Mouse (Mus musculus) gastrocnemius, adult 2 months (tissue): ENCODE measurements at regions not wholly inside any gene's neighbourhood (a gene's known extent, or its start where the extent isn't known, plus 50 kb on each side); places are given as distances from the start of the nearest gene placed in this dataset.

Source experiments
- DNase-seq: peaks from one replicate; pipeline ENCODE4 v3.0.0; 2022
- H3K27ac ChIP-seq: fragments of 200-600 bp; 2 replicates; pipeline ENCODE4 v1.8.1; 2022; ENCODE audit warnings: mild to moderate bottlenecking
- H3K4me3 ChIP-seq: fragments of 200-600 bp; 2 replicates; pipeline ENCODE4 v1.8.1; 2022; ENCODE audit warnings: mild to moderate bottlenecking, moderate library complexity
- CTCF ChIP-seq: fragments of 200-600 bp; IDR thresholded peaks from 2 replicates; pipeline ENCODE4 v1.8.1; 2022; ENCODE audit warnings: antibody characterized with exemption, mild to moderate bottlenecking, moderate library complexity
- intact Hi-C: fragments of 180-260 bp; cut with DNase I; formaldehyde crosslinking; loops from one replicate; pipeline ENCODE4 v1.15.1; 2025

DNA sequence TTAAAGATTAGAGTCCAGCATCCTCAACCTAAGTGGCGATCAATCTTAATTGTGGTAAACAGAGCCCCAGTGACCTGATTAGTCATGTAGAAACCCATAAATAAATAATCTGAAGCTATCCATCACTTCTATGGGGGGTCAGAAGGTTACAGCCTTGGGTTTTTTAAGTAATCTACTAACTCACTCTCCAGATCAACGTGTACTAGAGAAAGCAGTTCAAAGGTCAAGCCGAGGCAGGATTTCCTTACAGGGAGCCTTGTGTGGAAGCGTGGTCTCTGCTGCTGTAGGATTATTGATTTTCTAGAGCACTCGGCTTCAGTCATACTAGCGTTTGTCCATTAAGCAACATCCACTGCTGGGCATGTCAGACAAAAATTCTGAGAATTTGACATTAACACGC, 127.1 kb downstream of the Psat1 start:
- intact Hi-C loops = no loop called here
- no peak overlapping the region for H3K4me3 ChIP-seq

DNA sequence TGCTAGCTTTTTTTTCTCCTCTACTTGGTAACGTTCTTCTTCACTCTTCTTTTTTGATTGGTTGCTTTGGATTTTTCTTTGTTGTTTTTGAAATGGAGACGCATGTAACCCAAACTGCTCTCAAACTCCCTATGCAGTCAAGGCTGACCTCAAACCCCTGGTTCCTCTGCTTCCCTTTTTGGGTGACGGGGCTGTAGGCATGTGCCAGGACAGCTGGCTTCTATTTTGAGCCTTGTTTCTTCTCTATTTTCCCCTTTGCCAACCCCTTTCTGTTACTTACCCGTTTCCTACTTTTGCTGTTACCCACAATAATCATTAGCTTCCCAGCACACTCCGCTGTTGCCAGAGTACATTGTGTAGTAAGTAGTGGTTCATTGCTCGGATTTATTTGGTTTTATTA, 132.0 kb downstream of the Psat1 start:
- DNase-seq = no peak
- no peak overlapping the region for H3K27ac ChIP-seq
- intact Hi-C loops = no loop called here
- TF ChIP-seq CTCF = no peak
- H3K4me3 ChIP-seq = no peak overlapping the region

More for the DNA sequence above, 127.1 kb downstream of the Psat1 start:
- H3K27ac ChIP-seq = no peak overlapping the region
- no peak for DNase-seq
- no peak for TF ChIP-seq CTCF

DNA sequence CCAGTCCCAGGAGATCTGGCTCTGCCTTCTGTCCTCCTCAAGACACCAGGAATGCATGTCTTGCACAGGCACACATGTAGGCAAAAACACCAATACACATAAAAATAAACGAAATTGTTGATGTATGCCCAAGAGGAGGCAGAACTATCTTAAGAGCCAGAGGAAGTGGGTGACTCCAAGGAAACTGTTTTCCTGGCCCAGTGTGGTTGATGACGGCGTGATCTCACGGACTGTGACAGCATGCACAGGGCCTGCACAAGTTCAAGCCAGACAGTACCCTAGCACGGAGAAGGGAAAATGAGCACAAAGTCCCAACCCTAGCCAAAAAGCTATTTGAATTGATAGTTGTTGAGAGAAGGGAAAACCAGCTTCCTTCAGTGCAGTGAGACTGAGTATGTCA, 138.1 kb downstream of the Psat1 start:
- TF ChIP-seq CTCF = no peak
- H3K4me3 ChIP-seq = no peak overlapping the region
- no peak for DNase-seq
- intact Hi-C loops = no loop called here
- H3K27ac ChIP-seq = no peak overlapping the region

DNA sequence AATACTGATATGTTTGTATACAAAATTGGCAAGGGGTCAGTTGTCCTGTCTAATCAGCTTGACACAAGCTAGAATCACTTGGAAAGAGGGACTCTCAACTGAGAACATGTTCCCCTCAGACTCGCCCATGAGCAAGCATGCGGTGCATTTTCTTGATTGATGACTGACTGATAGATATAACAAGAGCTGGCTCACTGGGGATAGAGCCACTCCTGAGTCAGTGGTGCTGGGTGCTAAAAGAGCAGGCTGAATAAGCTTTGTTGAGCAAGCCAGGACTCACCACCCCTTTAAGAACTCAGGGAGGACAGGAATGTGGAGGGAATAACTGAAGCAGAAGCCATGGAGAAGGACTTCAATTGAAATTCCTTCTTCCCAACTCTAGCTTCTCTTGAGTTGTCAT, 139.5 kb downstream of the Psat1 start:
- no peak for DNase-seq
- no peak overlapping the region for H3K4me3 ChIP-seq
- TF ChIP-seq CTCF = no peak
- H3K27ac ChIP-seq = no peak overlapping the region
- intact Hi-C loops = no loop called here

DNA sequence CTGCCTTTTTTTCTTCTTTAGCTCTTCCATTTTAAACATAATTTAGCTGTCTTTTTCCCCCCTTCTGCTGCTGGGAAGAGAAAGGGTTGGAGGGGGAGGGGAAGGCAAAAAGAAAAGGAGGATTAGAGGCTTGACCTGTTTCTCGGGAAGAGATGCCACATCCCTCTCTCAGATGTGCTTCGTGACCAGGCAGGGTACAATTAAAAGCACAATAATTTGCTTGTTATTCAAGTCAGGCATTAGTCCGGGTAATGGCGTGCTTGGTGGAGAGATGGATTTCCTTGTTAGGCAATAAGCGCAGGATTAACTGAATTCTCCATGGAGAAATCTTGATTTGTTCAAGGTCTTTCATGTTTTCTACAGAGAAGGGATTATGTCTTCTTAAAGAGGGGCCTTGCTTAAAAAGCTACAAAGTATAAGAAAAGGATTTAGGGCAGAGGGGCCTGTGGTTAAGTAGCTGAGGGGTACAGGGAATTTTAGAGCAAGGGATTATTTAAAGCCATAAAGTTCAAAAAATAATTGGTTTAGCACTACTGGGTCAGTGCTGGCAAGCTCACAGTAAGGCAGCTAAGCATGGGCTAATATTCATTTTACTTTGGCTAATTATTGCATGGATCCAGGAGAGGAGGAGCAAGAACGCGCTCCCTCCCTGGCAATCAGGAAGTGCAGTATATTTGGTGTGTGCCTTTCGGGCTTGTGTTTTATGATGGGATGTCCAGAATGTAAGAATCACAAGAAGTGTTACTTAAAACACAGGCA, 143.8 kb downstream of the Psat1 start:
- no peak for DNase-seq
- intact Hi-C loops = no loop called here
- no peak overlapping the region for H3K4me3 ChIP-seq
- TF ChIP-seq CTCF = no peak
- H3K27ac ChIP-seq = no peak overlapping the region

DNA sequence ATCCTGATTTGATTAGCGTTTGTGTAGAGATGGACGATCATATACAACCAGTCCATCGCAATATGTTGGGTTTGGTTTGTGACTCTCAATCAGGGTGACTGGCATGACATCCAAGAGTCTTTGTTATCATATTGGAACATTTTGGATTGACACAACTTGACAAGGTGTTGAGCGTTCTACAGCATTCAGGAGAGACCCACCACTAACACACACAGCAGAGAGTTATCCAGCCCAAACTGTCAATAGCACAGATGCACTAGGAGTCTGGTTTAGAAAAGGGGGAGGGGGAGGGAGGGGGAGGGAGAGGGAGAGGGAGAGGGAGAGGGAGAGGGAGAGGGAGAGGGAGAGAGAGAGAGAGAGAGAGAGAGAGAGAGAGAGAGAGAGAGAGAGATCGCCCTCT, 144.5 kb downstream of the Psat1 start:
- DNase-seq = no peak
- intact Hi-C loops = no loop called here
- no peak overlapping the region for H3K4me3 ChIP-seq
- TF ChIP-seq CTCF = no peak
- H3K27ac ChIP-seq = no peak overlapping the region

DNA sequence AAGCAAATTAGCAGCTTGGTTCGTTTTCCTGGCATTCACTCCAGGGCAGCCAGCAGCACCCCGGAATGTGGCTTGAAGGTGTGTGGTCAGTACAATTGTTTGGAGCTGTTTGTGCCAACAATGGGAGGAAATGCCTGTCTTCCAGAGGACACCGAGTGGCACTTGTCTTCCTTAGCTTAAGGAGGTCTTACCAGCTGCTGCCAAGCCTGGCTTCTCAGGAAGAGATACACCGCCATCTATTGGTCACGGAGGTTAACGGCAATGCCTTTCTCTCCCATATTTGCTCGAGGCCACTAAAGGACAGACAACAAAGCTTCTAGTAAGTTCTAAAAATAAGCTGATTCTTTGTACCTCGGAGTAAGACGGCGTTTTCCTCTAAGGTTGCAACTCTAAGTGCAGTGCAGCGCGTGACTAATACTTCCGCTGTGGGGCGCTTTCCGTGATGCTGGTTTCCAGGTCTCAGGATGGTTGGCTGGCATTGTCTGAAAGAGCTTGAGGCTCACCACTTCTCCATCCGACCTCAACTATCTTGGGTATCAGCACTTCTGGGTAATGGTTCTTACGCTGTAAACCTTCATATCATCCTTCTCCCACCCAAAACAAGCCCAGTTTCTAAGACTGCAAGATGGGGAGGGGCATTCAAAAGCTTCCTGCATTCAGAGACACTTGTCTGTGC, 145.2 kb downstream of the Psat1 start:
- Histone ChIP-seq H3K4me3 (peak overlapping the region; percentile 64), H3K27ac (no peak overlapping the region)
- DNase-seq = peak; percentile 70
- TF ChIP-seq CTCF = peak; percentile 83
- intact Hi-C loops = no loop called here

DNA sequence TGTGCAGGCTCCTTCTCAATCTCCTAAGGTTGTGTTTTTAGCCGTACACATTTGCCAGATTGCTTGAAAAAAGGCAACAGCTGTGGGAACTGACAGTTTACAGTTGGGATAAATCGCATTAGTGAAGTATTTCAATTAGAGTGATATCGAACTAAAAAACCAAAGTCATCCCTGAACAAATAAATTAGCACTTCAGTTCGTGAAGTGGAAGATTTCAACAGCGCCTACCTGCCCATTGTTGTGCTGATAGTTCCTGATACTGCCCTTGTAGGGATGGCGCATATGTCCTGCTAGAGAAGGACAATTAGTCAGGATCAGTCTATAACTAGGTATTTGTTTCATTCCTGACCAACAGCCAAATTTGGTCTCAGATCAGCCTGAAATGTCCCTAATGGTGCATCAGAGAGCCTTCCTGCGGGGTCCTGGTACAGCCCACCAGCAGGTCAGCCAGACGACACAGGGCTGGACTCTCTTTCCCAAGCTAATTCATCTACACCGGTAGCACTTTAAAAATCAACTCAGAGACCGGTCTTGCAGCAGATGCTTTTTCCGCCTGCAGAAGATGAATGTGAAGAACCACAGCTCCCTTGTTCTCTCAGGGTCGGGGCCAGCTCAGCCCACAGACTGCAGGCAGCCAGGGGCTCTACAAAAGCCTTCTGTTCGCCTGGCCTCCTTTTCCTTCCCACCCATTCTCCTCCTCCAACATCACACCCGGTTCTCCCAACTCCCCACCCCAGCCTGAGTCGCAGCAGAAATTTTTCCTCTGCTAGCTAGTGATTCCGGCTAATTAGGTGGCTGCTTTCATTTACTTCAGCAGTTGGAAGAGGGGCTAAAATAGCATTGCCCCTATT, 146.1 kb downstream of the Psat1 start:
- intact Hi-C loops = no loop called here
- H3K4me3 ChIP-seq = peak overlapping the region; percentile 64
- peak overlapping the region; percentile 35; the same call in 1 of the 2 replicates for H3K27ac ChIP-seq
- DNase-seq = peak; percentile 24
- TF ChIP-seq CTCF = no peak

DNA sequence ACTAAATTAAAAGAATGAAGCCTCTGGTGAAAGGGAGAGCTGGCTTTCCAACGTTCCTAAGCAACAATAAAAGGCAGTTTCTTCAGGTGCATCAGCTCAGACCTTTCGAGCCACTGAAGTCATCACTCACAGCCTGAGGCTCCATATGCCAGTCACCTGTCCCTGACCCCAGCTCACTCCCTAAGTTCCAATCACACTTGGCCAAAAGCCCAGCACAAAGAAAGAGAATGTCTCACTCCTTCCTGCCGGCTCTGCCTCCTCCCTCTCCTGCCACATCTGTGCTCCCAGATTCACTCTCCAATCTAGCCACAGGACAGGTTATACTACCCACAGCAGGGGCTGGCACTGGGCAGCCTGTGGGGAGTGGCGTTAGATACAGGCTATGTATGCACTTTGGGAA, 150.7 kb downstream of the Psat1 start:
- Histone ChIP-seq H3K27ac (no peak overlapping the region), H3K4me3 (no peak overlapping the region)
- intact Hi-C loops = no loop called here
- no peak for DNase-seq
- no peak for TF ChIP-seq CTCF

DNA sequence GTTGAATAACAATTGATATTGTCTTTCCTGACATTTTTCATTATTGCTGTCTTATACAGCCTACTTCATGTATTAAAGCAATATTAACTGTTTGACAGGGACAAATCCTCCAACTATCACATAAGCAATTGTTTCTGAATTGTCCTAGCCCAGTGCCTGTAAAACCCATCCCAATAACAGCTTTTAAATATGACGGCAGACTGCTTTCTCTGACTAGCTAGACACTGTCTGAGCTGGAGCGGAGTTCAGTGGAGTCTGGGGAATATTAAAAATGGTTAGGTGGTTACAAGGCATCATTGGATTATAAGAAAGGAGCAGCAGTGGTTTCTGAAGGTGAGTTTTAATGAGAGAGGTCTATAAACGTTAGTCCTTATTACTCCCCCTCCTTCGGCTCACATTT, 155.2 kb downstream of the Psat1 start:
- Histone ChIP-seq H3K27ac (no peak overlapping the region), H3K4me3 (no peak overlapping the region)
- intact Hi-C loops = no loop called here
- no peak for TF ChIP-seq CTCF
- DNase-seq = no peak

DNA sequence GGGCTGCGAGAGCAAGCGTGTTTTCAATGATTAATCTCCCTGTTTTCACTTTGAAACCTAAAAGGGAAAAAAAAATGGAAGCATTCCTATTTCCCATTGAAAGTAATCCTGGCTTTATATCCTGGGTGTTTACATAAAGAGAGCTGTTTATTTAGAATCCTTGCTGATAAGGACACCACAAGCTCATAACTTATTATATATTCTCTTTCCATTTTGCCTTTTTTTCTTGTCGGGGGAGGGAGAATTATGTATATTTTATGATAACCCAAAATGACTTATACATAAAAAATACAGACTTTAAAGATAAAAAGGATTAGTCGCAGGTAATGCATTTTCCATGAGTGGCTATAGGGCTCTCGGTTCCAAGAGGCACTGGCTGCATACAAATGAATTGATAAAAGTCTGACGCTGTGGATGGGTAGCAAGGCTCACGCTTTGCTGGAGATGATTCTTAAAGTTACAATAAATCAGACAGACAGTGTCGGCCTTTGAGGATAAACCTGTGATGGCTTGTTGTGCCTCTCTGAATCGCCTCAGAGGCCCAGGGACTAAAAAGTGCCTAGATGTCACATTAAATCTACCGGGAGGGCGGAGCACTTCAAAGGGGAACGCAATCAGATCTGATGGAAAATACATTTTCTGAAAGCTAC, 155.7 kb downstream of the Psat1 start:
- no peak for TF ChIP-seq CTCF
- intact Hi-C loops = no loop called here
- H3K4me3 ChIP-seq = no peak overlapping the region
- no peak overlapping the region for H3K27ac ChIP-seq
- DNase-seq = no peak

DNA sequence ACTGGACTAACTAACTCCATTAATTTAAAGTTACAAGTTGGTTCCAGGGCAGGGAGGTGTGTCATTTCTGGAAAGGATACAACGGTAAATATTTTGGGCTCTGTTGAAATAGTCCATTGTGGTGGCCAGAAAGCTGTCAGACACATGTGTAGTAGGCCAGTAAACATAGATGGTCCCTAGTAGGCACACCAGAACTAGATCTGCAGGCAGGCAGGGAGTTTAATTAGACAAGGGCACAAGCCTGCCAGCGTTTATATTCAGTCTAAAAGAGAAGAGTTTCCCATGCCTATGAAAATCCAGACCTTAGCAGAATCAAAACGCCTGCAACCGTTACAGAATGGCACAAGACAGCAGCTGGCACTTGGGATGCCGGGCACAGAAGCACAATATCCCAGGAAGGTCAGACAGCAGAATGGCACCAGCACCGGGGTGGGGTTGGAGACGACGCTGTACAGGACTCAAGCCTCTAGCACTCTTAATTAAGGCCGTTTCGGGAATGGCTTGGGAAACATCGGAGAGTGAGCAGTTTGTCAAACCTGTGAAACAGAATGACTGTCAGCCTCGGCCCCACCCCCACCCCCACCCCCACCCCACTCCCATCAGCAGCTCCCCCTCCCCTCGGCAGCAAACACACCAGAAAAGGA, 156.4 kb downstream of the Psat1 start:
- no peak for DNase-seq
- TF ChIP-seq CTCF = no peak
- no peak overlapping the region for H3K4me3 ChIP-seq
- no peak overlapping the region for H3K27ac ChIP-seq
- intact Hi-C loops = no loop called here
